Mouse (Mus musculus): ENCODE data around the gene Mdfic. TPM values are rescaled to one million over a fixed set of nuclear protein-coding genes. Genes with fewer than 3 reads are reported as not detected.

Mdfic gene
- polyA plus RNA-seq, 1 experiment = 23.8 TPM

DNA sequence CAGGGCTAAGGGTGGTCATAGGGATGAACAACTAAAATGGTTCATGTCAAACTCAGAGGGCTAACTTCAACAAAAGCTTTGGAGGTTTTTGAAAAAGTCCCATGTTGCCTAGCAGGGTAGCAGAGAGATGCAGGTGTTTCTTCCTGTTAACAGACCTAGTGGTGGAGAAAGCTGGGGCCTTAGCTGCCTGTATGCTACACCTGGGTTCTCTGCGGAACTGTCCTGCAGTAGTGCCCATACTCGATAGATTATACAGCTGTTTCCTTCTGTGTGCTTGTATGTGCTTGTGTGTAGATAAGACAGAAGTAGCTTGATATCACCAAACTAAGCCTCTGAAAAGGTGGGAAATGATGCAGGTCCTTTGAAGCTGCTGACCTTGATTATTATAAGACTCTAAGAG, 28.5 kb downstream of the Mdfic start:
- DNase-seq = no peak
- 77% methylated on average over 2 of the region's 2 CpGs for WGBS
- Histone ChIP-seq H3K4me1 (ENCODE audit: control insufficient read depth, insufficient read depth, low read length) (peaks cover 10% of the 10 kb centered on the region), H3K4me3 (replicated peaks; ENCODE audit: extremely low read depth, low read depth, low read length) (no peak overlapping the region)
- TF ChIP-seq POLR2A (IDR thresholded peaks at IDR 0.05; ENCODE audit: borderline replicate concordance, extremely low read depth, low read depth, low read length) = no peak
- no peak for TF ChIP-seq CTCF (IDR thresholded peaks at IDR 0.05; ENCODE audit: insufficient read depth, low read length)

DNA sequence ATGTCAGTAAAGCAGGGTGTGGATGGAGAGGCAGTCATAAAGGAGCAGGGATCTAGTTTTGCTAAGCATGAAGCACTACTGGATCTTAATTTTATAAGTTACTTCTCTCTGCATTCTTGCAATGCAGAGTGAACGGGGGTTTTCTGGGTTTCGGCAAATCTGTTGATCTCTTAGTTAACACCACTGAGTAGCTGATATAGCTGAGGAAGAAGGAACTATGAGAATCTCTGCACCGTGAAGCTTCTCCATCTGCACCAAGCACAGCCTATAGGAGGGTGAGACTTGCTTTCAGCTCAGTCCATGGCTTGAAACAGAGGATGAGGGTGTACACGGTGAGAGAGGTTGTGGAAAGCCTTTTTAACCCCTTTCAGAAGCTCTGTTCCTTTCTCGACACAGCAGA, 29.6 kb downstream of the Mdfic start:
- Histone ChIP-seq H3K4me1 (ENCODE audit: control insufficient read depth, insufficient read depth, low read length) (peaks cover 10% of the 10 kb centered on the region), H3K4me3 (replicated peaks; ENCODE audit: extremely low read depth, low read depth, low read length) (no peak overlapping the region)
- 83% methylated on average over 5 of the region's 5 CpGs for WGBS
- no peak for DNase-seq
- TF ChIP-seq CTCF (IDR thresholded peaks at IDR 0.05; ENCODE audit: insufficient read depth, low read length) = no peak

DNA sequence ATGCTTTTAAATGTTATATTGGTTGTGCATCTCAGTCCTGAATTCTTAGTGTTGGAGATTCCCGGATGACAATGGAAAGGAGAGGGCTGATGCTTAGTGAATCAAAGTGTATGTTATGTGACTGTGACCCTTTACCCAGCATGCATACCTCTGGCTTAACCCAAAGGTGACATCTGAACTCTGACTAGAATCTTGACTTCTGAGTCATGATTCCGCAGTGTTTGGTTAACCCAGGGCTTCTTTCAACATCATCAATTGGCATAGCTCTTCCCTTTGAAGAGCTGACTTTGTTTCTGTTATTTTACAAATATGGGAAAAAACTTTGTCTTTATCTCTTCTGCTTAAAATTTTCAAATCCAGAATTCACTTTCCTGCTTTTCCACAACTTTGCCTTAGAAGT, 30.9 kb downstream of the Mdfic start:
- no peak overlapping the region for H3K4me3 ChIP-seq (replicated peaks; ENCODE audit: extremely low read depth, low read depth, low read length)
- TF ChIP-seq POLR2A (IDR thresholded peaks at IDR 0.05; ENCODE audit: borderline replicate concordance, extremely low read depth, low read depth, low read length) (no peak), CTCF (IDR thresholded peaks at IDR 0.05; ENCODE audit: insufficient read depth, low read length) (no peak)
- WGBS = 86% methylated on average over 2 of the region's 2 CpGs
- peaks cover 5% of the 10 kb centered on the region for H3K4me1 ChIP-seq (ENCODE audit: control insufficient read depth, insufficient read depth, low read length)
- no peak for DNase-seq

- TF ChIP-seq POLR2A (IDR thresholded peaks at IDR 0.05; ENCODE audit: borderline replicate concordance, extremely low read depth, low read depth, low read length) (no peak), CTCF (IDR thresholded peaks at IDR 0.05; ENCODE audit: insufficient read depth, low read length) (no peak)
- no peak overlapping the region for H3K4me3 ChIP-seq (replicated peaks; ENCODE audit: extremely low read depth, low read depth, low read length)
- WGBS = 93% methylated on average over 5 of the region's 5 CpGs
- peaks cover 5% of the 10 kb centered on the region for H3K4me1 ChIP-seq (ENCODE audit: control insufficient read depth, insufficient read depth, low read length)
- DNase-seq = no peak
These were observed 31.7 kb downstream of the Mdfic start for GRCm38 (mm10) chr6:15752160-15752559.

GRCm38 (mm10) chr6:15753208-15753607, 32.7 kb downstream of the Mdfic start:
- H3K4me1 ChIP-seq (ENCODE audit: control insufficient read depth, insufficient read depth, low read length) = peaks cover 5% of the 10 kb centered on the region
- H3K4me3 ChIP-seq (replicated peaks; ENCODE audit: extremely low read depth, low read depth, low read length) = no peak overlapping the region
- TF ChIP-seq POLR2A (IDR thresholded peaks at IDR 0.05; ENCODE audit: borderline replicate concordance, extremely low read depth, low read depth, low read length) (no peak), CTCF (IDR thresholded peaks at IDR 0.05; ENCODE audit: insufficient read depth, low read length) (no peak)
- DNase-seq = no peak

DNA sequence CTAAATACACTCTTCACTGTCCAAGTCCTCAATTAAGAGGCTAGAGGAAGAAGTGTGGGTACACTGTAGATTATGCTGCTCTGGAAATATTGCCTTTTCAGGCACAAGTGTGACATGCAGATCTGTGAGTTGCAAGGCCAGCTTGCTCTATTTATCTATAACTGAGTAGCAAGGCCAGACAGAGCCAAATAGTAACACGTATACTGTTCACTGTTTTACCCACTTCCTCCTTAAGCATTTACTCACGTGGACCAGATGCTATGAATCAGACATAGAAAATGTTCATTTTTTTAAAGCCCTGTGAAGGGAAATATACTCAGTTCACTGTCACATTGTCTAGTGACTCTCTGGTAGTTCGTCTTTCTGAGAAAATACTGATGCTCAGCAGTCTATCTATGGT, 37.9 kb downstream of the Mdfic start:
- Histone ChIP-seq H3K4me3 (replicated peaks; ENCODE audit: extremely low read depth, low read depth, low read length) (no peak overlapping the region), H3K4me1 (ENCODE audit: control insufficient read depth, insufficient read depth, low read length) (peaks cover 9% of the 10 kb centered on the region)
- 56% methylated on average over 3 of the region's 3 CpGs for WGBS
- DNase-seq = no peak
- TF ChIP-seq CTCF (IDR thresholded peaks at IDR 0.05; ENCODE audit: insufficient read depth, low read length) (no peak), POLR2A (IDR thresholded peaks at IDR 0.05; ENCODE audit: borderline replicate concordance, extremely low read depth, low read depth, low read length) (no peak)

GRCm38 (mm10) chr6:15760750-15761149, 40.3 kb downstream of the Mdfic start:
- 63% methylated on average over 6 of the region's 6 CpGs for WGBS
- TF ChIP-seq CTCF (IDR thresholded peaks at IDR 0.05; ENCODE audit: insufficient read depth, low read length) (no peak), POLR2A (IDR thresholded peaks at IDR 0.05; ENCODE audit: borderline replicate concordance, extremely low read depth, low read depth, low read length) (no peak)
- no peak for DNase-seq
- H3K4me3 ChIP-seq (replicated peaks; ENCODE audit: extremely low read depth, low read depth, low read length) = no peak overlapping the region
- peaks cover 15% of the 10 kb centered on the region for H3K4me1 ChIP-seq (ENCODE audit: control insufficient read depth, insufficient read depth, low read length)

- Histone ChIP-seq H3K4me3 (replicated peaks; ENCODE audit: extremely low read depth, low read depth, low read length) (no peak overlapping the region), H3K4me1 (ENCODE audit: control insufficient read depth, insufficient read depth, low read length) (peaks cover 12% of the 10 kb centered on the region)
- DNase-seq = no peak
- TF ChIP-seq CTCF (IDR thresholded peaks at IDR 0.05; ENCODE audit: insufficient read depth, low read length) = no peak
- no peak for TF ChIP-seq POLR2A (IDR thresholded peaks at IDR 0.05; ENCODE audit: borderline replicate concordance, extremely low read depth, low read depth, low read length)
- WGBS = 64% methylated on average over 7 of the region's 7 CpGs
These were observed 43.6 kb downstream of the Mdfic start for GRCm38 (mm10) chr6:15764039-15764438.

GRCm38 (mm10) chr6:15767460-15767859, 47.0 kb downstream of the Mdfic start:
- 64% methylated on average over 6 of the region's 6 CpGs for WGBS
- DNase-seq = no peak

GRCm38 (mm10) chr6:15770128-15770527, 49.7 kb downstream of the Mdfic start:
- 40% methylated on average over 8 of the region's 8 CpGs for WGBS
- no peak for DNase-seq
- TF ChIP-seq POLR2A (IDR thresholded peaks at IDR 0.05; ENCODE audit: borderline replicate concordance, extremely low read depth, low read depth, low read length) (no peak), CTCF (IDR thresholded peaks at IDR 0.05; ENCODE audit: insufficient read depth, low read length) (no peak)
- Histone ChIP-seq H3K4me3 (replicated peaks; ENCODE audit: extremely low read depth, low read depth, low read length) (no peak overlapping the region), H3K4me1 (ENCODE audit: control insufficient read depth, insufficient read depth, low read length) (no peaks in the 10 kb centered on the region; the same call in 1 of the 2 replicates)

More at GRCm38 (mm10) chr6:15767460-15767859, 47.0 kb downstream of the Mdfic start:
- H3K4me1 ChIP-seq (ENCODE audit: control insufficient read depth, insufficient read depth, low read length) = peaks cover 6% of the 10 kb centered on the region
- H3K4me3 ChIP-seq (replicated peaks; ENCODE audit: extremely low read depth, low read depth, low read length) = no peak overlapping the region
- TF ChIP-seq POLR2A (IDR thresholded peaks at IDR 0.05; ENCODE audit: borderline replicate concordance, extremely low read depth, low read depth, low read length) = no peak
- TF ChIP-seq CTCF (IDR thresholded peaks at IDR 0.05; ENCODE audit: insufficient read depth, low read length) = no peak

All from lung, adult 2 months (tissue).